Mouse (Mus musculus) liver, embryonic 15.5 days (tissue): Measurements from ENCODE around the gene Olfr1305. TPM values are rescaled to one million over a fixed set of nuclear protein-coding genes. Genes with fewer than 3 reads are reported as not detected.

ENCODE experiments used
- ATAC-seq: fragments of 200-750 bp; cut with Nextera tagmentation; 2 replicates; pipeline ENCODE4 v1.8.0; 2017; ENCODE audit warnings: moderate number of reproducible peaks, mild to moderate bottlenecking, moderate library complexity; ENCODE audit not compliant: insufficient read depth
- H3K27ac ChIP-seq: fragments of 300-500 bp; sonication (generic); replicated peaks from 2 replicates; pipeline ENCODE4 v1.5.1; 2015; ENCODE audit warnings: mild to moderate bottlenecking, inconsistent platforms
- H3K27me3 ChIP-seq: fragments of 300-500 bp; sonication (generic); 2 replicates; pipeline ENCODE4 v1.6.1; 2015; ENCODE audit warnings: mild to moderate bottlenecking, inconsistent platforms
- H3K36me3 ChIP-seq: fragments of 300-500 bp; sonication (generic); replicated peaks from 2 replicates; pipeline ENCODE4 v1.6.1; 2015; ENCODE audit warnings: moderate library complexity, mild to moderate bottlenecking, inconsistent platforms
- H3K4me1 ChIP-seq: fragments of 300-500 bp; sonication (generic); replicated peaks from 2 replicates; pipeline ENCODE4 v1.6.1; 2015; ENCODE audit warnings: inconsistent platforms
- H3K4me2 ChIP-seq: fragments of 300-500 bp; sonication (generic); 2 replicates; pipeline ENCODE4 v1.6.1; 2015; ENCODE audit warnings: moderate library complexity, mild to moderate bottlenecking, inconsistent platforms
- H3K4me3 ChIP-seq: fragments of 300-500 bp; sonication (generic); replicated peaks from 2 replicates; pipeline ENCODE4 v1.5.1; 2015; ENCODE audit warnings: mild to moderate bottlenecking, inconsistent platforms
- H3K9ac ChIP-seq: fragments of 300-500 bp; sonication (generic); 2 replicates; pipeline ENCODE4 v1.6.1; 2015; ENCODE audit warnings: moderate library complexity, mild to moderate bottlenecking, inconsistent platforms
- H3K9me3 ChIP-seq: fragments of 300-500 bp; sonication (generic); replicated peaks from 2 replicates; pipeline ENCODE4 v1.6.1; 2016; ENCODE audit warnings: inconsistent platforms
- WGBS: fragments of 180-500 bp; shearing (Covaris S2); methylation state at CpG from one replicate; pipeline ENCODE4 v1.1.7; 2015; ENCODE audit warnings: mixed read lengths; ENCODE audit not compliant: insufficient replicate concordance; 5-methylcytosine and 5-hydroxymethylcytosine counted together
- polyA plus RNA-seq: library from polyadenylated mRNA; unstranded; fragments of >200 nt; fragmentation: Nextera tagmentation; extraction: Ambion mirVana; gene quantifications from 2 replicates; pipeline ENCODE4 v1.2.1, GENCODE M21; 2015

The Olfr1305 gene
- polyA plus RNA-seq: not detected in 2 replicates

- Histone ChIP-seq H3K4me2 (no peak within 1 kb of the TSS), H3K36me3 (no peaks in the 10 kb centered on the region), H3K27me3 (no peaks in the 10 kb centered on the region), H3K4me1 (no peaks in the 10 kb centered on the region), H3K9ac (no peak within 1 kb of the TSS), H3K9me3 (no peaks in the 10 kb centered on the region), H3K4me3 (no peak within 1 kb of the TSS), H3K27ac (no peak within 1 kb of the TSS)
- no peak for ATAC-seq
- WGBS: 56% methylated on average over 2 of the region's 2 CpGs
Measured at GRCm38 (mm10) chr2:111877049-111877448, at the start of gene Olfr1305. Gene Olfr1305 (minus strand): TSS chr2:111877149.

GRCm38 (mm10) chr2:111916171-111916570 lies 39.2 kb upstream of the Olfr1305 start, which contains the start of gene Olfr1306:
Gene Olfr1306 (minus strand): TSS chr2:111916271.
- H3K27me3 ChIP-seq: no peaks in the 10 kb centered on the region
- H3K4me1 ChIP-seq: no peaks in the 10 kb centered on the region
- no peak within 1 kb of the TSS for H3K9ac ChIP-seq
- no peaks in the 10 kb centered on the region for H3K9me3 ChIP-seq
- no peak for ATAC-seq
- no peak within 1 kb of the TSS for H3K27ac ChIP-seq
- 73% methylated on average over 1 of the region's 1 CpGs for WGBS
- no peaks in the 10 kb centered on the region for H3K36me3 ChIP-seq
- H3K4me3 ChIP-seq: no peak within 1 kb of the TSS
- H3K4me2 ChIP-seq: no peak within 1 kb of the TSS

GRCm38 (mm10) chr2:111820240-111820639 lies 56.7 kb downstream of the Olfr1305 start, which contains the start of gene Olfr1303:
Gene Olfr1303 (minus strand): TSS chr2:111820340.
- Histone ChIP-seq H3K9ac (no peak within 1 kb of the TSS), H3K27ac (no peak within 1 kb of the TSS), H3K36me3 (no peaks in the 10 kb centered on the region), H3K4me2 (no peak within 1 kb of the TSS), H3K4me3 (no peak within 1 kb of the TSS), H3K4me1 (no peaks in the 10 kb centered on the region), H3K9me3 (no peaks in the 10 kb centered on the region), H3K27me3 (no peaks in the 10 kb centered on the region)
- no peak for ATAC-seq
- WGBS: 60% methylated on average over 2 of the region's 2 CpGs

Other genes starting within 250 kb of the Olfr1305 start
- not detected in 2 replicates for gene Olfr1298, start 227.9 kb downstream of the Olfr1305 start, polyA plus RNA-seq
- gene Olfr1299, start 215.7 kb downstream of the Olfr1305 start, polyA plus RNA-seq: not detected in 2 replicates
- gene Olfr1301, start 126.1 kb downstream of the Olfr1305 start, polyA plus RNA-seq: not detected in 2 replicates
- not detected in 2 replicates for gene Olfr1302, start 99.7 kb downstream of the Olfr1305 start, polyA plus RNA-seq
- not detected in 2 replicates for gene Olfr1303, start 56.8 kb downstream of the Olfr1305 start, polyA plus RNA-seq
- gene Olfr1306, start 39.1 kb upstream of the Olfr1305 start, polyA plus RNA-seq: not detected in 2 replicates
- not detected in 2 replicates for gene Olfr1307, start 72.3 kb upstream of the Olfr1305 start, polyA plus RNA-seq
- not detected in 2 replicates for gene Olfr1308, start 87.8 kb upstream of the Olfr1305 start, polyA plus RNA-seq
- not detected in 2 replicates for gene Olfr1309, start 113.1 kb upstream of the Olfr1305 start, polyA plus RNA-seq
- gene Olfr1310, start 135.6 kb upstream of the Olfr1305 start, polyA plus RNA-seq: not detected in 2 replicates
- not detected in 2 replicates for gene Olfr1311, start 147.3 kb upstream of the Olfr1305 start, polyA plus RNA-seq
- not detected in 2 replicates for gene Olfr1312, start 173.1 kb upstream of the Olfr1305 start, polyA plus RNA-seq
- gene Olfr1313, start 200.7 kb upstream of the Olfr1305 start, polyA plus RNA-seq: not detected in 2 replicates
- not detected in 2 replicates for gene Olfr1314, start 219.6 kb upstream of the Olfr1305 start, polyA plus RNA-seq
- not detected in 2 replicates for gene Olfr1315-ps1, start 238.3 kb upstream of the Olfr1305 start, polyA plus RNA-seq